Comparison of ENCODE assay signal across 8 mouse cellular contexts in genomic region chr3:52088458-52089341, GRCm38 (mm10). TPM values are rescaled to one million over a fixed set of nuclear protein-coding genes. Genes with fewer than 3 reads are reported as not detected.
DNase-seq lines count a peak whose midpoint lies in the region; ATAC-seq lines count a peak whose summit lies in the region.

No protein-coding gene starts in this region.

- 10% methylated on average over 19 of the region's 19 CpGs for WGBS in intestine, embryonic 15.5 days

- intact Hi-C loops in left cerebral cortex, postnatal 10 days (cut with DNase I): no loop called here

- 0 out of 2 replicates have a peak overlapping the region, but pooled peaks have one; percentile 26 for H3K9ac ChIP-seq in intestine, embryonic 15.5 days

- no peaks in the 10 kb centered on the region for H3K27me3 ChIP-seq in intestine, embryonic 15.5 days (replicated peaks)

- ATAC-seq in intestine, embryonic 15.5 days: peak; percentile 90
- peak; percentile 88 for ATAC-seq in megakaryocyte, adult 5-6 weeks (ENCODE audit: poor library complexity, severe bottlenecking)

- H3K4me1 ChIP-seq in intestine, embryonic 15.5 days (replicated peaks): peaks cover 32% of the 10 kb centered on the region

- H3K36me3 ChIP-seq in intestine, embryonic 15.5 days: no peaks in the 10 kb centered on the region

- peak overlapping the region; percentile 53 for H3K4me2 ChIP-seq in intestine, embryonic 15.5 days (replicated peaks)

- H3K27ac ChIP-seq in intestine, embryonic 15.5 days: peak overlapping the region; percentile 95

- no peaks in the 10 kb centered on the region for H3K9me3 ChIP-seq in intestine, embryonic 15.5 days

- DNase-seq in adrenal gland, adult 18-20 months (ENCODE audit: low spot score in 2 of 2): peak; percentile 90 to 93
- DNase-seq in embryo, embryonic 11.5 days (ENCODE audit: low read depth, low spot score): peak; percentile 59
- DNase-seq in gastrocnemius, postnatal 4 days (ENCODE audit: low spot score in 2 of 2): peak; percentile 92 to 95
- peak; percentile 87 to 97 for DNase-seq in left cerebral cortex, postnatal 10 days (ENCODE audit: extremely low spot score in 1 of 2, low spot score in 2 of 2)
- peak; percentile 83 for DNase-seq in right cerebral cortex, adult 18-20 months
- DNase-seq in thymus, postnatal 4 days: peak; percentile 87

- 0 out of 2 replicates have a peak overlapping the region, but pooled peaks have one; percentile 10 for H3K4me3 ChIP-seq in intestine, embryonic 15.5 days (replicated peaks)

RNA-seq across cellular contexts. Expression of gene Maml3, which starts 16.2 kb away (rescaled TPM):
- 1 to 10 TPM; 6.4 to 8.2 TPM for total RNA-seq in adrenal gland, adult 18-20 months (2021)
- 1 to 10 TPM; 6.5 to 7.3 TPM for total RNA-seq in gastrocnemius, postnatal 4 days (2021)
- 4.1 and 4.9 TPM in 2 replicates for polyA plus RNA-seq in intestine, embryonic 15.5 days (2015; fragmentation: Nextera tagmentation; extraction: Ambion mirVana)
- 1 to 10 TPM; 7.2 to 7.8 TPM for total RNA-seq in left cerebral cortex, postnatal 10 days (2021)
- total RNA-seq in megakaryocyte, adult 5-6 weeks (2015): 3.1 and 4.9 TPM in 2 replicates
- total RNA-seq in megakaryocyte, adult 5-6 weeks (2017): 4.3 and 4.6 TPM in 2 replicates

Comparison
In these comparisons a context has a peak if more than half of its experiments do, and no peak if none do; other contexts are left out.
1. Peak in every context shown above with its lines: DNase-seq, ATAC-seq, H3K4me3 ChIP-seq and H3K27ac ChIP-seq.